Mouse (Mus musculus): ENCODE data around the gene Lamc2.

- no peak for TF ChIP-seq CTCF (IDR thresholded peaks at IDR 0.05; ENCODE audit: insufficient read depth, low read length)
- no peak for TF ChIP-seq POLR2A (IDR thresholded peaks at IDR 0.05; ENCODE audit: borderline replicate concordance, extremely low read depth, low read depth, low read length)
Measured at GRCm38 (mm10) chr1:153138486-153138885, 47.8 kb downstream of the Lamc2 start.

Measured in lung, adult 2 months (tissue).